Mouse (Mus musculus): ENCODE data around the gene Pik3r1. TPM values are rescaled to one million over a fixed set of nuclear protein-coding genes. Genes with fewer than 3 reads are reported as not detected.

Gene Pik3r1
- polyA plus RNA-seq, 1 experiment from 2014 or later = 17.0 TPM

GRCm38 (mm10) chr13:101641632-101642031, 126.4 kb downstream of the Pik3r1 start:
- Histone ChIP-seq H3K4me2 (ENCODE audit: low read depth, low read length) (no peak overlapping the region), H3K4me3 (ENCODE audit: low read depth, low read length) (no peak overlapping the region), H3K27ac (replicated peaks; ENCODE audit: low read depth, low read length) (no peak overlapping the region), H3K9ac (replicated peaks; ENCODE audit: low read length) (no peak overlapping the region), H3K4me1 (ENCODE audit: control insufficient read depth, insufficient read depth, low read length) (no peaks in the 10 kb centered on the region), H3K27me3 (ENCODE audit: control insufficient read depth, insufficient read depth, low read length) (no peaks in the 10 kb centered on the region), H3K9me3 (replicated peaks; ENCODE audit: control insufficient read depth, low read length) (no peaks in the 10 kb centered on the region), H3K36me3 (replicated peaks; ENCODE audit: control insufficient read depth, insufficient read depth, low read depth, low read length) (no peaks in the 10 kb centered on the region)
- DNase-seq (ENCODE audit: low spot score) (no peak), ATAC-seq (replicated peaks; ENCODE audit: insufficient number of reproducible peaks, low FRiP score, low TSS enrichment, low read depth) (no peak)
- WGBS = 89% methylated on average over 2 of the region's 2 CpGs

- no peak for DNase-seq (ENCODE audit: low spot score)
- no peak for ATAC-seq (replicated peaks; ENCODE audit: insufficient number of reproducible peaks, low FRiP score, low TSS enrichment, low read depth)
- Histone ChIP-seq H3K4me3 (ENCODE audit: low read depth, low read length) (no peak overlapping the region), H3K4me2 (ENCODE audit: low read depth, low read length) (no peak overlapping the region), H3K9me3 (replicated peaks; ENCODE audit: control insufficient read depth, low read length) (no peaks in the 10 kb centered on the region), H3K36me3 (replicated peaks; ENCODE audit: control insufficient read depth, insufficient read depth, low read depth, low read length) (no peaks in the 10 kb centered on the region), H3K27me3 (ENCODE audit: control insufficient read depth, insufficient read depth, low read length) (no peaks in the 10 kb centered on the region), H3K9ac (replicated peaks; ENCODE audit: low read length) (no peak overlapping the region), H3K27ac (replicated peaks; ENCODE audit: low read depth, low read length) (no peak overlapping the region), H3K4me1 (ENCODE audit: control insufficient read depth, insufficient read depth, low read length) (no peaks in the 10 kb centered on the region)
- 45% methylated on average over 1 of the region's 1 CpGs for WGBS
These were observed 132.2 kb downstream of the Pik3r1 start for GRCm38 (mm10) chr13:101635837-101636236.

- DNase-seq (ENCODE audit: low spot score) (no peak), ATAC-seq (replicated peaks; ENCODE audit: insufficient number of reproducible peaks, low FRiP score, low TSS enrichment, low read depth) (no peak)
- Histone ChIP-seq H3K4me2 (ENCODE audit: low read depth, low read length) (no peak overlapping the region), H3K36me3 (replicated peaks; ENCODE audit: control insufficient read depth, insufficient read depth, low read depth, low read length) (no peaks in the 10 kb centered on the region), H3K27me3 (ENCODE audit: control insufficient read depth, insufficient read depth, low read length) (no peaks in the 10 kb centered on the region), H3K27ac (replicated peaks; ENCODE audit: low read depth, low read length) (no peak overlapping the region), H3K9me3 (replicated peaks; ENCODE audit: control insufficient read depth, low read length) (no peaks in the 10 kb centered on the region), H3K4me3 (ENCODE audit: low read depth, low read length) (no peak overlapping the region), H3K9ac (replicated peaks; ENCODE audit: low read length) (no peak overlapping the region), H3K4me1 (ENCODE audit: control insufficient read depth, insufficient read depth, low read length) (no peaks in the 10 kb centered on the region)
These were observed 133.6 kb downstream of the Pik3r1 start for GRCm38 (mm10) chr13:101634420-101634819.

- Histone ChIP-seq H3K27ac (replicated peaks; ENCODE audit: low read depth, low read length) (no peak overlapping the region), H3K9ac (replicated peaks; ENCODE audit: low read length) (no peak overlapping the region), H3K36me3 (replicated peaks; ENCODE audit: control insufficient read depth, insufficient read depth, low read depth, low read length) (no peaks in the 10 kb centered on the region), H3K9me3 (replicated peaks; ENCODE audit: control insufficient read depth, low read length) (no peaks in the 10 kb centered on the region), H3K27me3 (ENCODE audit: control insufficient read depth, insufficient read depth, low read length) (no peaks in the 10 kb centered on the region), H3K4me3 (ENCODE audit: low read depth, low read length) (no peak overlapping the region), H3K4me2 (ENCODE audit: low read depth, low read length) (no peak overlapping the region), H3K4me1 (ENCODE audit: control insufficient read depth, insufficient read depth, low read length) (no peaks in the 10 kb centered on the region)
- DNase-seq (ENCODE audit: low spot score) (no peak), ATAC-seq (replicated peaks; ENCODE audit: insufficient number of reproducible peaks, low FRiP score, low TSS enrichment, low read depth) (no peak)
These were observed 134.4 kb downstream of the Pik3r1 start for GRCm38 (mm10) chr13:101633620-101634019.

GRCm38 (mm10) chr13:101632771-101633170, 135.2 kb downstream of the Pik3r1 start:
- Histone ChIP-seq H3K4me2 (ENCODE audit: low read depth, low read length) (no peak overlapping the region), H3K9me3 (replicated peaks; ENCODE audit: control insufficient read depth, low read length) (no peaks in the 10 kb centered on the region), H3K27me3 (ENCODE audit: control insufficient read depth, insufficient read depth, low read length) (no peaks in the 10 kb centered on the region), H3K9ac (replicated peaks; ENCODE audit: low read length) (no peak overlapping the region), H3K4me1 (ENCODE audit: control insufficient read depth, insufficient read depth, low read length) (no peaks in the 10 kb centered on the region), H3K4me3 (ENCODE audit: low read depth, low read length) (no peak overlapping the region), H3K27ac (replicated peaks; ENCODE audit: low read depth, low read length) (no peak overlapping the region), H3K36me3 (replicated peaks; ENCODE audit: control insufficient read depth, insufficient read depth, low read depth, low read length) (no peaks in the 10 kb centered on the region)
- ATAC-seq (replicated peaks; ENCODE audit: insufficient number of reproducible peaks, low FRiP score, low TSS enrichment, low read depth) = no peak
- no peak for DNase-seq (ENCODE audit: low spot score)
- WGBS = 79% methylated on average over 4 of the region's 4 CpGs

GRCm38 (mm10) chr13:101631561-101631960, 136.5 kb downstream of the Pik3r1 start:
- WGBS = 56% methylated on average over 7 of the region's 7 CpGs
- H3K9me3 ChIP-seq (replicated peaks; ENCODE audit: control insufficient read depth, low read length) = no peaks in the 10 kb centered on the region
- no peak overlapping the region for H3K27ac ChIP-seq (replicated peaks; ENCODE audit: low read depth, low read length)
- no peak for ATAC-seq (replicated peaks; ENCODE audit: insufficient number of reproducible peaks, low FRiP score, low TSS enrichment, low read depth)
- H3K36me3 ChIP-seq (replicated peaks; ENCODE audit: control insufficient read depth, insufficient read depth, low read depth, low read length) = no peaks in the 10 kb centered on the region
- H3K4me3 ChIP-seq (ENCODE audit: low read depth, low read length) = no peak overlapping the region
- no peaks in the 10 kb centered on the region for H3K4me1 ChIP-seq (ENCODE audit: control insufficient read depth, insufficient read depth, low read length)
- H3K4me2 ChIP-seq (ENCODE audit: low read depth, low read length) = no peak overlapping the region
- no peaks in the 10 kb centered on the region for H3K27me3 ChIP-seq (ENCODE audit: control insufficient read depth, insufficient read depth, low read length)
- no peak overlapping the region for H3K9ac ChIP-seq (replicated peaks; ENCODE audit: low read length)
- DNase-seq (ENCODE audit: low spot score) = no peak

All from embryonic facial prominence, embryonic 11.5 days (tissue).